8 mouse cellular contexts compared by ENCODE assay signal in the genomic region with DNA sequence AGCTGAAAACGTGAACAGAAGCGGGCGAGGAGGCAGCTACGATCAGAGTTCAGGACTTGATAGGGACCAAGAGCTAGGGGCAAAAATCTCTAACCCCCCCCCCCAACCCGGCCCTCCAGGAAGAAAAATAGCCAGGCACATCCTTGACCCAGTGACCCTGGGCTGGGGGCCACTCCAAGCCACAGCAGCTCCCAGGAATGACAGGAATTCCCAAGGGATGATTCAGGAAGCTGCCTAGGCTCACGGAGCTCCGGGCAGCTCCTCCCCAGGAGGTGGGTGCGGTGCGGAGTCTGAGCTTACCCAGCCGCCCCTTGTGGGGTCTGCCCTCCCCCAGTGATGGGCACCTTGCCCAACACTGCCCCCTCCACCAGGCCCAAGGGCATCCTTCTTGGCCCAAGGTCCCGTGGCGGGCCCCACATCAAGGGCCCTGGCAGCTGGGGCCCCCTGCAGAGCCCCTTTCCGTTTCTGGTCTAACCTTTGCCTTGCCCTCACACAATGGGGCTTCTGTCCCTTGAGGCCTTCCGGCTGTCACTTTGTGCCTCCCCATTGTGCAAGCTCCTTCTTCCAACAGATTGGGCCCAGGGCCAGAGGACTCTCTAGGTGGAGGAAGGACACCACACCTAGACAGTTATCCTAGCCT. TPM values are rescaled to one million over a fixed set of nuclear protein-coding genes. Genes with fewer than 3 reads are reported as not detected.
DNase-seq lines count a peak whose midpoint lies in the region; ATAC-seq and TF ChIP-seq lines count a peak whose summit lies in the region.

A gene (minus strand): TSS at position 51 of the 640 bp plus-strand sequence.

- no peak within 1 kb of the TSS for H3K27ac ChIP-seq in forebrain, embryonic 14.5 days (ENCODE audit: low read depth, low read length)
- H3K27ac ChIP-seq in limb, embryonic 12.5 days, result no peak within 1 kb of the TSS
- H3K27ac ChIP-seq in midbrain, embryonic 16.5 days (ENCODE audit: low read length), result no peak within 1 kb of the TSS

- no peak for TF ChIP-seq CTCF in C2C12 (IDR thresholded peaks at IDR 0.05; ENCODE audit: control insufficient read depth, insufficient read depth, insufficient read length)

- no peaks in the 10 kb centered on the region for H3K27me3 ChIP-seq in C2C12 (ENCODE audit: control insufficient read depth, insufficient read depth, insufficient read length)
- peaks cover 3% of the 10 kb centered on the region; the same call in 1 of the 2 replicates for H3K27me3 ChIP-seq in forebrain, embryonic 14.5 days (replicated peaks; ENCODE audit: control insufficient read depth, insufficient read depth, low read length)
- H3K27me3 ChIP-seq in limb, embryonic 12.5 days, result peaks cover 33% of the 10 kb centered on the region
- peaks cover 22% of the 10 kb centered on the region for H3K27me3 ChIP-seq in midbrain, embryonic 16.5 days (ENCODE audit: control insufficient read depth, insufficient read depth, low read depth, low read length)

- peaks cover 9% of the 10 kb centered on the region for H3K4me1 ChIP-seq in forebrain, embryonic 14.5 days (ENCODE audit: control insufficient read depth, insufficient read depth, low read length)
- H3K4me1 ChIP-seq in limb, embryonic 12.5 days (replicated peaks), result peaks cover 49% of the 10 kb centered on the region
- peaks cover 10% of the 10 kb centered on the region for H3K4me1 ChIP-seq in midbrain, embryonic 16.5 days (ENCODE audit: control insufficient read depth, insufficient read depth, low read length)

- peaks cover 9% of the 10 kb centered on the region for H3K79me3 ChIP-seq in C2C12 (ENCODE audit: low read depth)

- no peak for ATAC-seq in forebrain, embryonic 14.5 days
- no peak for ATAC-seq in limb, embryonic 12.5 days (ENCODE audit: insufficient number of reproducible peaks, insufficient read depth, low FRiP score, low TSS enrichment, low read depth)
- ATAC-seq in midbrain, embryonic 16.5 days, result no peak
- ATAC-seq in activated CD4-positive, CD25-positive, alpha-beta regulatory T cell, adult 4 months, result no peak

- H3K4me2 ChIP-seq in forebrain, embryonic 14.5 days (ENCODE audit: low read length), result peak within 1 kb of the TSS; percentile 16; the same call in 1 of the 2 replicates
- H3K4me2 ChIP-seq in limb, embryonic 12.5 days, result peak within 1 kb of the TSS; percentile 57
- H3K4me2 ChIP-seq in midbrain, embryonic 16.5 days (ENCODE audit: low read length), result peak within 1 kb of the TSS; percentile 32

- 2% methylated on average over 14 of the region's 14 CpGs for WGBS in forebrain, embryonic 14.5 days
- 4% methylated on average over 14 of the region's 14 CpGs for WGBS in limb, embryonic 12.5 days
- 1% methylated on average over 14 of the region's 14 CpGs for WGBS in midbrain, embryonic 16.5 days

- peaks cover 5% of the 10 kb centered on the region for H3K36me3 ChIP-seq in C2C12 (ENCODE audit: control insufficient read depth, insufficient read depth)
- H3K36me3 ChIP-seq in forebrain, embryonic 14.5 days (ENCODE audit: control insufficient read depth, insufficient read depth, low read length), result no peaks in the 10 kb centered on the region
- no peaks in the 10 kb centered on the region for H3K36me3 ChIP-seq in limb, embryonic 12.5 days
- no peaks in the 10 kb centered on the region for H3K36me3 ChIP-seq in midbrain, embryonic 16.5 days (ENCODE audit: control insufficient read depth, insufficient read depth, low read length)

- H3ac ChIP-seq in C2C12 (ENCODE audit: control insufficient read depth, insufficient read length, low read depth), result peak within 1 kb of the TSS; percentile 42

- H3K79me2 ChIP-seq in C2C12 (ENCODE audit: control insufficient read depth, insufficient read depth), result peaks cover 12% of the 10 kb centered on the region

- H3K4me3 ChIP-seq in C2C12 (ENCODE audit: insufficient read depth, poor library complexity, severe bottlenecking), result peak within 1 kb of the TSS; percentile 40
- H3K4me3 ChIP-seq in forebrain, embryonic 14.5 days (ENCODE audit: low read depth, low read length), result no peak within 1 kb of the TSS
- H3K4me3 ChIP-seq in limb, embryonic 12.5 days (replicated peaks), result peak within 1 kb of the TSS; percentile 30
- no peak within 1 kb of the TSS for H3K4me3 ChIP-seq in midbrain, embryonic 16.5 days (ENCODE audit: low read depth, low read length)

- no peaks in the 10 kb centered on the region for H3K9me3 ChIP-seq in forebrain, embryonic 14.5 days (replicated peaks; ENCODE audit: control insufficient read depth, low read length)
- no peaks in the 10 kb centered on the region for H3K9me3 ChIP-seq in limb, embryonic 12.5 days
- H3K9me3 ChIP-seq in midbrain, embryonic 16.5 days (replicated peaks; ENCODE audit: control insufficient read depth, low read length, poor library complexity, severe bottlenecking), result no peaks in the 10 kb centered on the region

- no peak within 1 kb of the TSS for H3K9ac ChIP-seq in forebrain, embryonic 14.5 days (ENCODE audit: low read length)
- H3K9ac ChIP-seq in limb, embryonic 12.5 days (replicated peaks), result peak within 1 kb of the TSS; percentile 45; the same call in 1 of the 2 replicates
- no peak within 1 kb of the TSS for H3K9ac ChIP-seq in midbrain, embryonic 16.5 days (ENCODE audit: low read depth, low read length)

- DNase-seq in ZHBTc4 (ENCODE audit: low read depth, low spot score), result peak; percentile 83
- no peak for DNase-seq in forebrain, embryonic 14.5 days (ENCODE audit: low spot score)
- peak; percentile 53 for DNase-seq in heart, postnatal 4 days
- no peak for DNase-seq in right cerebral cortex, postnatal 14 days

TF ChIP-seq in C2C12, 6 proteins besides CTCF, POLR2A, EP300 and RAD21:
- TF ChIP-seq MYOD1 (IDR thresholded peaks at IDR 0.05; ENCODE audit: control insufficient read depth, insufficient read length, low read depth) (no peak), CEBPB (IDR thresholded peaks at IDR 0.05; ENCODE audit: low read depth) (peak; percentile 75)
TF ChIP-seq in C2C12: peak in this region for 1.

RNA-seq across cellular contexts. Expression of the gene that starts here (rescaled TPM):
- polyA plus RNA-seq in C2C12 (2012; fragmentation: generic; extraction: Trizol), result 64.1 TPM
- polyA plus RNA-seq in forebrain, embryonic 14.5 days (2014; fragmentation: Nextera tagmentation; extraction: Ambion mirVana), result 2.7 and 4.0 TPM in 2 replicates
- 10 to 100 TPM; 68.9 to 69.4 TPM for total RNA-seq in heart, postnatal 4 days (2021)
- 7.8 and 10.3 TPM in 2 replicates for polyA plus RNA-seq in limb, embryonic 12.5 days (2016; fragmentation: Nextera tagmentation; extraction: Ambion mirVana)
- 4.3 and 4.6 TPM in 2 replicates for polyA plus RNA-seq in midbrain, embryonic 16.5 days (2015; fragmentation: Nextera tagmentation; extraction: Ambion mirVana)
- not detected for polyA plus RNA-seq in activated CD4-positive, CD25-positive, alpha-beta regulatory T cell, adult 4 months (2017; shearing (Covaris generic))

Comparison
In these comparisons a context has a peak if more than half of its experiments do, and no peak if none do; other contexts are left out.
1. H3K4me3 ChIP-seq: peak in C2C12 (single experiment) and limb, embryonic 12.5 days (single experiment); none in forebrain, embryonic 14.5 days (single experiment) and midbrain, embryonic 16.5 days (single experiment).
2. DNase-seq: peak in ZHBTc4 (single experiment) and heart, postnatal 4 days (single experiment); none in forebrain, embryonic 14.5 days (single experiment) and right cerebral cortex, postnatal 14 days (single experiment).
3. Peak in every context shown above with its lines, with median percentiles within 50 percentile points of each other: H3K4me2 ChIP-seq.